Mouse (Mus musculus) testis, adult 2 months (tissue): ENCODE measurements around the gene Rack1.

Experiments
- CTCF ChIP-seq: fragments of 200-500 bp; IDR thresholded peaks from 2 replicates; pipeline ENCODE4 v1.5.1; 2012; ENCODE audit warnings: low read depth, mild to moderate bottlenecking, inconsistent platforms, low read length, moderate library complexity; ENCODE audit not compliant: control insufficient read depth, insufficient read depth, insufficient replicate concordance
- POLR2A ChIP-seq: fragments of 200-500 bp; IDR thresholded peaks from 2 replicates; pipeline ENCODE4 v1.6.1; 2012; ENCODE audit warnings: low read depth, mild to moderate bottlenecking, inconsistent platforms, low read length, moderate library complexity; ENCODE audit not compliant: control insufficient read depth

DNA sequence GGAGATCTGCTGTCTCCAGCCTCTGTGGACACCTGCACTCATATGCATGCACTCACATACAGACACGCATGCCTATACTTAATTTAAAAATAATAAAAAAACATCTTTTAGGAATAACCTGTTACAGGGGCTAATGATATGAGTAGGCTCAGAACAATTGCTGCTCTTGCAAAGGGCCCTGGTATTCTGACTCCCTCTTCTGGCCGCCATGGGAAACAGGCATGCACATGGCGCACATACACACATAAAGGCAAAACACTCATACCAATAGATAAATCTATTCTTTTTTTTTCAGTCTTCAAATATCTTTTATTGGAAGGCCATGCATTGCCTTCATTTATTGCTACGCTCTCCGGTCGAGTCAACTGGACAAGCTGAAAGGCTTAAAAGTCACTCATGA, 49.7 kb upstream of the Rack1 start:
- no peak for TF ChIP-seq POLR2A
- TF ChIP-seq CTCF = no peak
